Mouse (Mus musculus): ENCODE results near the gene Cd164.

- TF ChIP-seq CTCF (IDR thresholded peaks at IDR 0.05; ENCODE audit: insufficient read depth, low read depth, low read length) (no peak), POLR2A (IDR thresholded peaks at IDR 0.05; ENCODE audit: insufficient read depth, low read depth, low read length) (no peak)
Observed at GRCm38 (mm10) chr10:41575451-41576327, 56.5 kb downstream of the Cd164 start.

Data from olfactory bulb, adult 2 months (tissue).